Mouse (Mus musculus) embryonic facial prominence, embryonic 14.5 days (tissue): ENCODE results near the gene D17H6S53E. TPM values are rescaled to one million over a fixed set of nuclear protein-coding genes. Genes with fewer than 3 reads are reported as not detected.

Experiments
- ATAC-seq: fragments of 200-750 bp; cut with Nextera tagmentation; 2 replicates; pipeline ENCODE4 v1.8.0; 2017; ENCODE audit warnings: low read depth, moderate number of reproducible peaks, moderate TSS enrichment
- DNase-seq: peaks from one replicate; pipeline ENCODE4 v3.0.0-alpha.2; 2015; ENCODE audit warnings: low spot score
- H3K27ac ChIP-seq: fragments of 300-500 bp; sonication (generic); replicated peaks from 2 replicates; pipeline ENCODE4 v1.5.1; 2014; ENCODE audit warnings: low read depth, mild to moderate bottlenecking, low read length, moderate library complexity
- H3K27me3 ChIP-seq: fragments of 300-500 bp; sonication (generic); replicated peaks from 2 replicates; pipeline ENCODE4 v1.6.1; 2014; ENCODE audit warnings: low read length; ENCODE audit not compliant: control insufficient read depth, insufficient read depth
- H3K36me3 ChIP-seq: fragments of 300-500 bp; sonication (generic); 2 replicates; pipeline ENCODE4 v1.6.1; 2014; ENCODE audit warnings: low read length, mixed read lengths; ENCODE audit not compliant: control insufficient read depth, insufficient read depth
- H3K4me1 ChIP-seq: fragments of 300-500 bp; sonication (generic); 2 replicates; pipeline ENCODE4 v1.6.1; 2014; ENCODE audit warnings: antibody characterized with exemption, low read length; ENCODE audit not compliant: control insufficient read depth, insufficient read depth
- H3K4me2 ChIP-seq: fragments of 300-500 bp; sonication (generic); 2 replicates; pipeline ENCODE4 v1.6.1; 2014; ENCODE audit warnings: low read depth, mild to moderate bottlenecking, low read length, moderate library complexity, mixed read lengths
- H3K4me3 ChIP-seq: fragments of 300-500 bp; sonication (generic); 2 replicates; pipeline ENCODE4 v1.5.1; 2014; ENCODE audit warnings: low read depth, mild to moderate bottlenecking, low read length
- H3K9ac ChIP-seq: fragments of 300-500 bp; sonication (generic); 2 replicates; pipeline ENCODE4 v1.6.1; 2014; ENCODE audit warnings: low read depth, mild to moderate bottlenecking, low read length, moderate library complexity, mixed read lengths
- H3K9me3 ChIP-seq: fragments of 300-500 bp; sonication (generic); 2 replicates; pipeline ENCODE4 v1.6.1; 2016; ENCODE audit warnings: low read length; ENCODE audit not compliant: control insufficient read depth
- WGBS: fragments of 180-500 bp; shearing (Covaris S2); extraction: QIAGEN DNeasy Blood & Tissue Kit; methylation state at CpG from one replicate; pipeline ENCODE4 v1.1.7; 2014; 5-methylcytosine and 5-hydroxymethylcytosine counted together
- polyA plus RNA-seq: library from polyadenylated mRNA; unstranded; fragments of >200 nt; fragmentation: Nextera tagmentation; extraction: Ambion mirVana; gene quantifications from 2 replicates; pipeline ENCODE4 v1.2.1, GENCODE M21; 2014

Gene D17H6S53E
- polyA plus RNA-seq, 1 experiment from 2014 or later = 5.6 TPM

DNA sequence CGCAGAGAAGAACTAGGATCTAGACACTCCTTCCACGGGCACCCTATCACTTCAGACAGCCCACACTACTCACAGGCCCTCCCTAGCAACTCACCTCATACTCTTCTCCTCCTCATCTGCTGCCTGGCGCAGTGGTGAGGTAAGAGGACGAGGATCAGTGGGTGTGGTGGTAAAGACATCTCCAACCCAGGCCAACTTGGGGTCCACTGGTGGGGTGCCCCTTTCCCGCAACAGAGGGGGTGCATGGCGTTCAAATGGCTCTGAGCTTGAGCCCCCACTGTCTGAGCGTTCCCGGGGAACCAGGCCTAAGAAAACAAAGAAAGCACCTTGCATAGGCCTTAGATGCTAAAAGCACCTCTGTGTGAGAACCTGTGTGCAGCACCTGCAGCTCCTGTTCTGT lies 31.1 kb downstream of the D17H6S53E start:
- peaks cover 3% of the 10 kb centered on the region; the same call in 1 of the 2 replicates for H3K4me1 ChIP-seq
- no peaks in the 10 kb centered on the region for H3K9me3 ChIP-seq
- no peak overlapping the region for H3K4me2 ChIP-seq
- no peaks in the 10 kb centered on the region for H3K27me3 ChIP-seq
- 89% methylated on average over 8 of the region's 8 CpGs for WGBS
- peaks cover 100% of the 10 kb centered on the region for H3K36me3 ChIP-seq
- no peak for DNase-seq
- ATAC-seq = no peak
- H3K9ac ChIP-seq = no peak overlapping the region
- no peak overlapping the region for H3K27ac ChIP-seq
- no peak overlapping the region for H3K4me3 ChIP-seq

DNA sequence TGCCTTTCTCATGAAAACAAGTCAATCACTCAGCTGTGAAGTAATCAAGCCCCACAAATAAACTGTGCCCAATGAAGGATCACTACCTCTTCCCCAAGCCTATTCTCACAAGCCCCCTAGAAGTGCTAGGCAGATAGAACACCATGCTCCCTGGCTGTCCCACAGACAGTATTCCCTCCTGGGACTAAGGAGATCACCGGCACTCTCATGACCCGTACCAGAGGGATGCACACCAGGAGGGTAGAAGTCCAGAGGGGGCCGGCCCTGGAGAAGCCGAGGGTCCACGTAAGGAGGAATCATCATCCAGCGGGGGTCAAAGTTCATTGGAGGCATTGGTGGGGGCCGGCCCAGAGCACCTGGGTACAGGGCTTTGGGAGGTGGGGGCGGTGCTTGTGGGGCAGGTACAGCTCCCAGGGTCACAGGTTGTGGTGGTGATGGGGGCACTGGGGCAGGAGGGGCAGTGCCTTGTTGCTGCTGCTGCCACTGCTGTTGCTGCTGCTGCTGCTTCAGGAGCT lies 31.5 kb downstream of the D17H6S53E start:
- no peaks in the 10 kb centered on the region for H3K27me3 ChIP-seq
- no peak overlapping the region for H3K4me3 ChIP-seq
- ATAC-seq = no peak
- no peak for DNase-seq
- WGBS = 90% methylated on average over 8 of the region's 8 CpGs
- no peak overlapping the region for H3K9ac ChIP-seq
- peaks cover 96% of the 10 kb centered on the region for H3K36me3 ChIP-seq
- no peak overlapping the region for H3K27ac ChIP-seq
- H3K4me2 ChIP-seq = no peak overlapping the region
- no peaks in the 10 kb centered on the region for H3K9me3 ChIP-seq
- peaks cover 7% of the 10 kb centered on the region for H3K4me1 ChIP-seq

DNA sequence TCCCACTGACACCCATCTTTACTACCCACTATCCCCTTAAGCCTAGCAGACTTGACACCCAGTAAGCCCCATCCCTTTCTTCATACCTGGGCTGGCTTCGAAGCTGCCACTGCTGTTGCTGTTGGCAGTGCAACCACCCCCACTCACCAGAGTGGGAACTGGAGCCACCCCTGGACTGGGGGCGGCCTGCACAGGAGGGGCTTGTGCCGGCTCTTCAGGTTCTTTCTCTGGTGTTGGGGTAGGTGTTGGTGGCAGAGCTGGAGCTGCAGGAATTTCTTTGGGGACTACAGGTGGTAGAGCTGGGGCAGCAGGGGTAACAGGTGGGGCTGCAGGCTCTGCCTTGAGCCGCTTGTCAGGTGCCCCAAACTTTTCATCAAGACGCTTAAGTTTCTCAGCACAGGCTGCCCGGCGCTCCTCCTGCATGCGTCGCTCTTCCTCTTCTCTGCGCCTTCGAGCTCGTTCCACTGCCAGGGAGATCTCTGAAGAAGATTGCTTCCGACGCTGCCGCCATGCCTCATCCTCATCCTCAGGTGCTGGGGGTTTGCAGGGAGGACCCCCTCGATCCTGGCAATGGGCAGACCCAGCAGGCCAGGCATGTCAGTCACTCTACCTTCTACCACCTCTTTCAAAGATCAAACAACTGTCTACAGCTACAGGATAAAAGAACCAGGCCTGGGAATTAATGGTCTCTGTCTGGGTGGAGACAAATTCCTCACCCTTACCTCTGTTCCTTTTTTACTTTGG lies 32.8 kb downstream of the D17H6S53E start:
- Histone ChIP-seq H3K4me1 (peaks cover 12% of the 10 kb centered on the region), H3K4me2 (no peak overlapping the region), H3K27me3 (no peaks in the 10 kb centered on the region), H3K27ac (no peak overlapping the region), H3K36me3 (peaks cover 83% of the 10 kb centered on the region), H3K4me3 (no peak overlapping the region), H3K9me3 (no peaks in the 10 kb centered on the region), H3K9ac (no peak overlapping the region)
- 88% methylated on average over 16 of the region's 16 CpGs for WGBS
- ATAC-seq (no peak), DNase-seq (no peak)

DNA sequence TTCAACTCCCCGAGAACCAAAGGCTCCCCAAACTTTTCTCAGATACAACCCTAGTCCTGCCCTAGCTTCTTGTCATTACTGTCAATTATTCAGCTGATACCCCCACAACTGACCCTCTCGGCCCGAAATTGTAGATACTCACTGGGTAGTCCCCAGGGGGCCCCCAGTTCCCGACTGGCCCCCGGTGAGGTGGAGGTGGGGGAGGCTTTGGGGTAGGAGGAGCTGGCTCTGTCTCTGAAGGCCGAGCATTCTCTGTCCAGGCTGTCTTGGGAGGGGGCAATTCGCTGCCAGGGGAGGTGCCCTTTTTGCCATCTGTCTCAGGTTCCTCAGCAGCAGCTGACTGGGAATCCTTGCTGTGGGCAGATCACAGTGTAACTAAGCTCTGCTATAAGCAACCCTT lies 33.5 kb downstream of the D17H6S53E start:
- H3K4me3 ChIP-seq = no peak overlapping the region
- H3K9ac ChIP-seq = no peak overlapping the region
- DNase-seq = no peak
- H3K27me3 ChIP-seq = no peaks in the 10 kb centered on the region
- WGBS = 83% methylated on average over 7 of the region's 7 CpGs
- peaks cover 77% of the 10 kb centered on the region for H3K36me3 ChIP-seq
- H3K4me1 ChIP-seq = peaks cover 12% of the 10 kb centered on the region
- no peak overlapping the region for H3K27ac ChIP-seq
- H3K4me2 ChIP-seq = no peak overlapping the region
- no peaks in the 10 kb centered on the region for H3K9me3 ChIP-seq
- no peak for ATAC-seq

DNA sequence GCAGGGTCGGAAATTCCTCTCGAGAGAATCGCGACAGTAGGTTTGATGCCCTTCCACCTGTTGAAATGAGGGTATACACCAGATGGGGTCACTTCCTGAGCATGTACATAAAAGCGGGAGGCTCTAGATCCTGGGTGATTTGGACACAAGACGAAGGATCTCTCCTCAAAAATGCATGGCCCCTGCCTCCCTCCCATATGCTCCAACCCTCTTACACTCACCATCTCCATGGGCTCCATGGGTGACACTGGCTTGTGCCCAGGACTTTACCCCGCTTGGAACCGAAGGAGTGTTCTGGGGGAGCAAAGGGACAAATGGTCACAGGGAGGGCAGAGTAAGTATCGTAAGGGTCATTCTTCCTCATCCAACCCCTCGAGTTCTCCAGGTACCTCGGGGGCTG lies 35.2 kb downstream of the D17H6S53E start:
- Histone ChIP-seq H3K27ac (no peak overlapping the region), H3K4me2 (no peak overlapping the region), H3K9ac (no peak overlapping the region), H3K4me3 (no peak overlapping the region), H3K27me3 (no peaks in the 10 kb centered on the region), H3K9me3 (no peaks in the 10 kb centered on the region), H3K36me3 (peaks cover 59% of the 10 kb centered on the region), H3K4me1 (peaks cover 20% of the 10 kb centered on the region)
- 86% methylated on average over 11 of the region's 11 CpGs for WGBS
- no peak for ATAC-seq
- no peak for DNase-seq

DNA sequence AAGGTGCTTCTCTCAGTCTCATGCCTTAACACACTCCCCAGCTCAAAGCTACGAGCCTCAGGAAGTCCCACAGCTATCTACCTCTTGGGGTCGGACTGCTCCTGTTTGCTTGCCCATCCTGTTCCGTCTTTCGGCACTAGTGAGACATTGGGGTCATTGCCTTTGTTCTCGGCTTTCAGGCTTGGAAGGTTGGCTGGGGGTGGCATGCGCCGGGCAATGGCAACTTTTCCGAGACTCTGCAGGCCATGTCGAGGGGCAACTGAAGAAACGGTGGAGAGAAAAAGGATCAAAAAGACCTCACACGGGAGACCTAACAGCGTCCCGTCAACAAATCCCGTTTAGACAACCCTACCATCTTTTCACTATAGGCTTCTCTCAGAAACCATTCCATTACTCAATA lies 35.9 kb downstream of the D17H6S53E start:
- WGBS = 69% methylated on average over 14 of the region's 14 CpGs
- Histone ChIP-seq H3K9me3 (no peaks in the 10 kb centered on the region), H3K27ac (no peak overlapping the region), H3K27me3 (no peaks in the 10 kb centered on the region), H3K4me1 (peaks cover 21% of the 10 kb centered on the region), H3K9ac (peak overlapping the region; percentile 43; the same call in 1 of the 2 replicates), H3K4me3 (peak overlapping the region; percentile 93), H3K36me3 (peaks cover 52% of the 10 kb centered on the region), H3K4me2 (peak overlapping the region; percentile 84)
- no peak for DNase-seq
- ATAC-seq = no peak

DNA sequence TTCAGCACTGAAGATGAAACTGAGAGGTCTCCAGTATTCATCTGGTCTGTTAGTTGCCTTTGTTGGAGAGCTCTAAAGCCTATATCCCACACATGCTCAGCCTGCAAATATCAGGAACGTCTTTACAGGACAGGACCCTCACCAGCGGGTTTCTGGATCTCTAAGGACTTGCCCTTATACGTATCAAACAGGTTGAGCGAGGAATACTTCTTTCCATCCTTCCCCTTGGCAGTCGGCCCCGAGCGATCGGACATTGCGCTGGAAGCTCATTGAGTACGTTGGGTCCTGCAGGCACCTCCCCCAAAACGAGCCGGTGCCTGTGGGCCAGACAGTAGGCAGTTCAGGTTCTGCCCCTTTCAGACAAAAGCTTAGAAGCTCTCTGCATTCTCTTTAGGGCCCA lies 36.6 kb downstream of the D17H6S53E start:
- DNase-seq (no peak), ATAC-seq (no peak)
- peak overlapping the region; percentile 99 for H3K9ac ChIP-seq
- H3K36me3 ChIP-seq = peaks cover 46% of the 10 kb centered on the region
- WGBS = 25% methylated on average over 12 of the region's 12 CpGs
- peak overlapping the region; percentile 93 for H3K4me3 ChIP-seq
- no peak overlapping the region for H3K27ac ChIP-seq
- H3K27me3 ChIP-seq = no peaks in the 10 kb centered on the region
- peak overlapping the region; percentile 84 for H3K4me2 ChIP-seq
- peaks cover 21% of the 10 kb centered on the region for H3K4me1 ChIP-seq
- H3K9me3 ChIP-seq = no peaks in the 10 kb centered on the region

DNA sequence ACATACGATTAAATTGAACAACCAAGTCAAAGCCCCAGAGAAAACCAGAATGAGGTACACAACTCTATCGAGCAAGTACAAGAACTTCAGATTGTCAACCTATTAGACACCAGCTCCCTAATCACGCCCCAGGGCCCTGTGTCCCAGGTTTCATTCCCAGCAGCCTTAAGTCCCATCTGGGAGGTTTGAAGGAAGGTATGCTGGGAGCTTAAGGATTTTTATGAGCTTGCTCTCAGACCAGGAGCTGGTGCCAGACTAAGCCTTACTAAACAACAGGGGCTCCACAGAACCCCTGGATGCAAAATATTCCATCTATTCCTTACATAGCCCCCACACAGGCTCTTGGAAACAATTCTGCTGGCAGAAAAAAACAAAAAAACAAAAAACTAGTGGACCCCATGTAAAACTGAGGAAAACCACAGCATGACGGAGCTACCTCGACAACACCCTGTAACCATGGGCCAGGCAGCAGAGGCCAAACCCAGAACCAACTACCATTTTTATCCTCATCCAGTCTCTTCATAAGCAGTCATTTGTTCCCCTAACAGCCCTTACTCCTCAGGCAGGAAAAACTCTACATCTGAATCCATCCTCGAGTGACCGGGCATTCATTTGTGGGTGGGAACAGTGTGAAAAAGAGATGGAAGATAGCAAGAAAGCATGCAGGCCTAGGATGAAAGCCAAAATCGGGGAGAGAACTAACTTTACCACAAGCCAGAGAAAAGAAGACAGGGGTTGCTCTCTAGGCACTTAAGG lies 37.3 kb downstream of the D17H6S53E start:
- WGBS = 9% methylated on average over 8 of the region's 8 CpGs
- Histone ChIP-seq H3K4me3 (peak overlapping the region; percentile 93), H3K9ac (peak overlapping the region; percentile 99)

More for the DNA sequence above, 37.3 kb downstream of the D17H6S53E start:
- Histone ChIP-seq H3K4me1 (peaks cover 21% of the 10 kb centered on the region), H3K36me3 (peaks cover 38% of the 10 kb centered on the region), H3K9me3 (no peaks in the 10 kb centered on the region), H3K4me2 (peak overlapping the region; percentile 84), H3K27me3 (no peaks in the 10 kb centered on the region), H3K27ac (peak overlapping the region; percentile 94)
- ATAC-seq = no peak
- DNase-seq = no peak
